Mouse (Mus musculus): Measurements from ENCODE around the gene Panx2. TPM values are rescaled to one million over a fixed set of nuclear protein-coding genes. Genes with fewer than 3 reads are reported as not detected.

The Panx2 gene
- total and polyA plus RNA-seq, 2 experiments from 2014 or later: 9.3 to 16.4 TPM

DNA sequence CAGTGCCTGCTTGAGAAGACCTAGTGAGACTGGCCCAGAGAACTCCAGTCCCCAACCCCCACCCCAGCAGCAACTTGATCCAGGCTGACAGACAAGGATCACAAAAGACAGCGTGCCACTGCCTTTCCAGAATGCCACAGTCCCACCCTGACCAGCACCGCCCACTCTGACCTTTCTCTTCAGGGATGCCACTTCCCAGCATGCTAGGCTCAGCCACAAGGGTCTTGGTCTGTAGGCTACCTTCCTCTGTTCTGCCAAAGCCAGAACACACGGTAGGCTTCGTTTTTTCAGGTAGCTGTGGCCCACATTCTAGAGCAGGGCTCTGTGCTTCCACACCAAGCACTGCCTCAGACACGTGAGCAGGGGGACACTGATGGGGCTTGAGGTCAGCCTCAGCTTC is 43.1 kb downstream of the Panx2 start:
- DNase-seq (ENCODE audit: low spot score) (no peak), ATAC-seq (ENCODE audit: low FRiP score) (no peak)
- Histone ChIP-seq H3K36me3 (ENCODE audit: insufficient read depth, low read length) (peaks cover 86% of the 10 kb centered on the region), H3K9me3 (ENCODE audit: low read length) (no peaks in the 10 kb centered on the region), H3K4me1 (ENCODE audit: insufficient read depth, low read length) (no peaks in the 10 kb centered on the region), H3K27ac (ENCODE audit: low read depth, low read length) (no peak overlapping the region), H3K27me3 (ENCODE audit: insufficient read depth, low read length) (no peaks in the 10 kb centered on the region), H3K9ac (replicated peaks; ENCODE audit: low read length, poor library complexity, severe bottlenecking) (no peak overlapping the region), H3K4me3 (ENCODE audit: low read depth, low read length) (no peak overlapping the region), H3K4me2 (ENCODE audit: low read depth, low read length, poor library complexity, severe bottlenecking) (no peak overlapping the region)
- TF ChIP-seq CTCF (IDR thresholded peaks at IDR 0.05): no peak
- WGBS: 51% methylated on average over 5 of the region's 5 CpGs

DNA sequence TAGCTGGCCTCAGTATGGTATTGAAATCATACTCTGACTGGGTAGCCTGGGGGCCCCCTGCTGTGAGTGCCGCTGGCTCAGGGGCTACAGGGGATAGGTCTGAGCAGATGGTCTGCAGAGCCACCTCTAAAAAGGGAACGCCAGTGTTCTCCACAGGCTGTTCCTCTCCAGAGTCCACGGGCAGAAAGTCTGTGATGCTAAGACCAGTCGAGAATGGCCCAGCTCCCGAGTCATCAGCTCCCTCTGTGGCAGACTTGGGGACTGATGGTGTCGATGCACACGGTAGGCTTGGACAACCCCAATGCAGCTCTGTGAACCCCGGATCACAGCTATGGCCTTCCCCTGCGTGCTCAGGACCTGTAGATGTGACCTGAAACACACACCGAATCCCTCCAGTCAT is 44.4 kb downstream of the Panx2 start:
- H3K4me3 ChIP-seq (ENCODE audit: low read depth, low read length): no peak overlapping the region
- no peaks in the 10 kb centered on the region for H3K27me3 ChIP-seq (ENCODE audit: insufficient read depth, low read length)
- DNase-seq (ENCODE audit: low spot score): no peak
- H3K4me2 ChIP-seq (ENCODE audit: low read depth, low read length, poor library complexity, severe bottlenecking): no peak overlapping the region
- peaks cover 88% of the 10 kb centered on the region for H3K36me3 ChIP-seq (ENCODE audit: insufficient read depth, low read length)
- no peak overlapping the region for H3K9ac ChIP-seq (replicated peaks; ENCODE audit: low read length, poor library complexity, severe bottlenecking)
- H3K4me1 ChIP-seq (ENCODE audit: insufficient read depth, low read length): no peaks in the 10 kb centered on the region
- no peak for ATAC-seq (ENCODE audit: low FRiP score)
- H3K9me3 ChIP-seq (ENCODE audit: low read length): no peaks in the 10 kb centered on the region
- 85% methylated on average over 10 of the region's 10 CpGs for WGBS
- TF ChIP-seq CTCF (IDR thresholded peaks at IDR 0.05): no peak
- no peak overlapping the region for H3K27ac ChIP-seq (ENCODE audit: low read depth, low read length)

- Histone ChIP-seq H3K27ac (ENCODE audit: low read depth, low read length) (no peak overlapping the region), H3K9me3 (ENCODE audit: low read length) (no peaks in the 10 kb centered on the region), H3K36me3 (ENCODE audit: insufficient read depth, low read length) (peaks cover 88% of the 10 kb centered on the region), H3K4me3 (ENCODE audit: low read depth, low read length) (no peak overlapping the region), H3K4me2 (ENCODE audit: low read depth, low read length, poor library complexity, severe bottlenecking) (no peak overlapping the region), H3K9ac (replicated peaks; ENCODE audit: low read length, poor library complexity, severe bottlenecking) (no peak overlapping the region), H3K27me3 (ENCODE audit: insufficient read depth, low read length) (no peaks in the 10 kb centered on the region), H3K4me1 (ENCODE audit: insufficient read depth, low read length) (no peaks in the 10 kb centered on the region)
- 94% methylated on average over 8 of the region's 8 CpGs for WGBS
- no peak for DNase-seq (ENCODE audit: low spot score)
- ATAC-seq (ENCODE audit: low FRiP score): no peak
- no peak for TF ChIP-seq CTCF (IDR thresholded peaks at IDR 0.05)
Observed at GRCm38 (mm10) chr15:89104425-89104824, 44.9 kb downstream of the Panx2 start.

- no peak overlapping the region for H3K9ac ChIP-seq (replicated peaks; ENCODE audit: low read length, poor library complexity, severe bottlenecking)
- no peak overlapping the region for H3K27ac ChIP-seq (ENCODE audit: low read depth, low read length)
- no peaks in the 10 kb centered on the region for H3K9me3 ChIP-seq (ENCODE audit: low read length)
- WGBS: 92% methylated on average over 13 of the region's 13 CpGs
- peaks cover 88% of the 10 kb centered on the region for H3K36me3 ChIP-seq (ENCODE audit: insufficient read depth, low read length)
- H3K4me3 ChIP-seq (ENCODE audit: low read depth, low read length): no peak overlapping the region
- no peak for TF ChIP-seq CTCF (IDR thresholded peaks at IDR 0.05)
- no peaks in the 10 kb centered on the region for H3K4me1 ChIP-seq (ENCODE audit: insufficient read depth, low read length)
- H3K27me3 ChIP-seq (ENCODE audit: insufficient read depth, low read length): no peaks in the 10 kb centered on the region
- no peak for ATAC-seq (ENCODE audit: low FRiP score)
- no peak overlapping the region for H3K4me2 ChIP-seq (ENCODE audit: low read depth, low read length, poor library complexity, severe bottlenecking)
- DNase-seq (ENCODE audit: low spot score): no peak
Observed at GRCm38 (mm10) chr15:89106073-89106472, 46.5 kb downstream of the Panx2 start.

GRCm38 (mm10) chr15:89106976-89107375 is 47.4 kb downstream of the Panx2 start:
- Histone ChIP-seq H3K9me3 (ENCODE audit: low read length) (no peaks in the 10 kb centered on the region), H3K27ac (ENCODE audit: low read depth, low read length) (no peak overlapping the region), H3K27me3 (ENCODE audit: insufficient read depth, low read length) (no peaks in the 10 kb centered on the region), H3K4me2 (ENCODE audit: low read depth, low read length, poor library complexity, severe bottlenecking) (no peak overlapping the region), H3K4me3 (ENCODE audit: low read depth, low read length) (no peak overlapping the region), H3K36me3 (ENCODE audit: insufficient read depth, low read length) (peaks cover 86% of the 10 kb centered on the region), H3K4me1 (ENCODE audit: insufficient read depth, low read length) (no peaks in the 10 kb centered on the region), H3K9ac (replicated peaks; ENCODE audit: low read length, poor library complexity, severe bottlenecking) (no peak overlapping the region)
- no peak for ATAC-seq (ENCODE audit: low FRiP score)
- WGBS: 88% methylated on average over 1 of the region's 1 CpGs
- no peak for DNase-seq (ENCODE audit: low spot score)
- no peak for TF ChIP-seq CTCF (IDR thresholded peaks at IDR 0.05)

GRCm38 (mm10) chr15:89110147-89110546 is 50.6 kb downstream of the Panx2 start:
- TF ChIP-seq CTCF (IDR thresholded peaks at IDR 0.05): no peak
- Histone ChIP-seq H3K9me3 (ENCODE audit: low read length) (no peaks in the 10 kb centered on the region), H3K4me3 (ENCODE audit: low read depth, low read length) (no peak overlapping the region), H3K27me3 (ENCODE audit: insufficient read depth, low read length) (no peaks in the 10 kb centered on the region), H3K36me3 (ENCODE audit: insufficient read depth, low read length) (peaks cover 66% of the 10 kb centered on the region), H3K27ac (ENCODE audit: low read depth, low read length) (no peak overlapping the region), H3K4me1 (ENCODE audit: insufficient read depth, low read length) (no peaks in the 10 kb centered on the region), H3K4me2 (ENCODE audit: low read depth, low read length, poor library complexity, severe bottlenecking) (no peak overlapping the region), H3K9ac (replicated peaks; ENCODE audit: low read length, poor library complexity, severe bottlenecking) (no peak overlapping the region)
- DNase-seq (ENCODE audit: low spot score) (no peak), ATAC-seq (ENCODE audit: low FRiP score) (no peak)
- WGBS: 90% methylated on average over 8 of the region's 9 CpGs
